Mouse (Mus musculus) embryonic facial prominence, embryonic 15.5 days (tissue): ENCODE results near the gene Olfr461. TPM values are rescaled to one million over a fixed set of nuclear protein-coding genes. Genes with fewer than 3 reads are reported as not detected.
"Not testable (repeated sequence)": the region's sequence is repeated elsewhere in the genome, so short reads cannot be mapped to it uniquely, and the experiment has no call there.

Experiments
- ATAC-seq: fragments of 200-750 bp; cut with Nextera tagmentation; 2 replicates; pipeline ENCODE4 v1.8.0; 2017; ENCODE audit warnings: low read depth, moderate TSS enrichment; ENCODE audit not compliant: insufficient number of reproducible peaks, low FRiP score, low TSS enrichment
- H3K27ac ChIP-seq: fragments of 300-500 bp; sonication (generic); replicated peaks from 2 replicates; pipeline ENCODE4 v1.5.1; 2015; ENCODE audit warnings: mild to moderate bottlenecking, inconsistent platforms
- H3K27me3 ChIP-seq: fragments of 300-500 bp; sonication (generic); 2 replicates; pipeline ENCODE4 v1.6.1; 2015; ENCODE audit warnings: inconsistent platforms
- H3K36me3 ChIP-seq: fragments of 300-500 bp; sonication (generic); 2 replicates; pipeline ENCODE4 v1.6.1; 2015; ENCODE audit warnings: mild to moderate bottlenecking, inconsistent platforms
- H3K4me1 ChIP-seq: fragments of 300-500 bp; sonication (generic); 2 replicates; pipeline ENCODE4 v1.6.1; 2015; ENCODE audit warnings: inconsistent platforms
- H3K4me2 ChIP-seq: fragments of 300-500 bp; sonication (generic); replicated peaks from 2 replicates; pipeline ENCODE4 v1.6.1; 2015; ENCODE audit warnings: mild to moderate bottlenecking, inconsistent platforms
- H3K4me3 ChIP-seq: fragments of 300-500 bp; sonication (generic); replicated peaks from 2 replicates; pipeline ENCODE4 v1.5.1; 2015; ENCODE audit warnings: mild to moderate bottlenecking, inconsistent platforms
- H3K9ac ChIP-seq: fragments of 300-500 bp; sonication (generic); 2 replicates; pipeline ENCODE4 v1.6.1; 2015; ENCODE audit warnings: inconsistent platforms
- H3K9me3 ChIP-seq: fragments of 300-500 bp; sonication (generic); replicated peaks from 2 replicates; pipeline ENCODE4 v1.6.1; 2016; ENCODE audit warnings: inconsistent platforms
- WGBS: fragments of 180-500 bp; shearing (Covaris S2); methylation state at CpG from one replicate; pipeline ENCODE4 v1.1.7; 2015; 5-methylcytosine and 5-hydroxymethylcytosine counted together
- polyA plus RNA-seq: library from polyadenylated mRNA; unstranded; fragments of >200 nt; fragmentation: Nextera tagmentation; extraction: Ambion mirVana; gene quantifications from 2 replicates; pipeline ENCODE4 v1.2.1, GENCODE M21; 2015

Olfr461 gene
- polyA plus RNA-seq: not detected in 2 replicates

- Histone ChIP-seq H3K4me3 (no peak within 1 kb of the TSS), H3K9me3 (0 out of 2 replicates have a peak, but pooled peaks cover 4% of the 10 kb centered on the region), H3K4me2 (no peak within 1 kb of the TSS), H3K27ac (no peak within 1 kb of the TSS), H3K9ac (no peak within 1 kb of the TSS), H3K27me3 (no peaks in the 10 kb centered on the region), H3K4me1 (no peaks in the 10 kb centered on the region), H3K36me3 (no peaks in the 10 kb centered on the region)
- 77% methylated on average over 2 of the region's 2 CpGs for WGBS
- ATAC-seq: no peak
These were observed at the start of gene Olfr461 for GRCm38 (mm10) chr6:40554950-40555349. TSS of gene Olfr461 (minus strand) at chr6:40555050.

- H3K4me2 ChIP-seq, H3K9me3 ChIP-seq, H3K9ac ChIP-seq, H3K36me3 ChIP-seq, H3K27ac ChIP-seq, H3K4me3 ChIP-seq, ATAC-seq, H3K4me1 ChIP-seq, H3K27me3 ChIP-seq: not testable (repeated sequence)
- WGBS: 33% methylated on average over 4 of the region's 4 CpGs
These were observed 43.7 kb upstream of the Olfr461 start for GRCm38 (mm10) chr6:40598546-40598945.

- Histone ChIP-seq H3K4me2 (no peak overlapping the region), H3K27me3 (no peaks in the 10 kb centered on the region), H3K4me1 (no peaks in the 10 kb centered on the region), H3K36me3 (no peaks in the 10 kb centered on the region), H3K9ac (no peak overlapping the region), H3K4me3 (no peak overlapping the region), H3K27ac (no peak overlapping the region), H3K9me3 (no peaks in the 10 kb centered on the region)
- 50% methylated on average over 3 of the region's 3 CpGs for WGBS
- no peak for ATAC-seq
These were observed 40.1 kb upstream of the Olfr461 start for GRCm38 (mm10) chr6:40594804-40595550.

- no peak for ATAC-seq
- H3K27ac ChIP-seq: no peak overlapping the region
- no peak overlapping the region for H3K9ac ChIP-seq
- no peaks in the 10 kb centered on the region for H3K27me3 ChIP-seq
- no peaks in the 10 kb centered on the region for H3K4me1 ChIP-seq
- H3K36me3 ChIP-seq: no peaks in the 10 kb centered on the region
- H3K9me3 ChIP-seq: no peaks in the 10 kb centered on the region
- H3K4me3 ChIP-seq: no peak overlapping the region
- WGBS: 97% methylated on average over 2 of the region's 2 CpGs
- H3K4me2 ChIP-seq: no peak overlapping the region
These were observed 33.5 kb upstream of the Olfr461 start for GRCm38 (mm10) chr6:40588346-40588745.

GRCm38 (mm10) chr6:40585645-40586044 is 30.8 kb upstream of the Olfr461 start, which contains the start of gene Clec5a:
TSS of gene Clec5a (minus strand) at chr6:40585821.
- Histone ChIP-seq H3K4me1 (no peaks in the 10 kb centered on the region), H3K27ac (no peak within 1 kb of the TSS), H3K27me3 (no peaks in the 10 kb centered on the region), H3K9me3 (no peaks in the 10 kb centered on the region), H3K4me2 (no peak within 1 kb of the TSS), H3K4me3 (no peak within 1 kb of the TSS), H3K9ac (no peak within 1 kb of the TSS), H3K36me3 (no peaks in the 10 kb centered on the region)
- WGBS: 80% methylated on average over 5 of the region's 5 CpGs
- ATAC-seq: no peak

GRCm38 (mm10) chr6:40584336-40584735 is 29.5 kb upstream of the Olfr461 start:
- Histone ChIP-seq H3K4me2 (no peak overlapping the region), H3K4me3 (no peak overlapping the region), H3K27me3 (no peaks in the 10 kb centered on the region), H3K27ac (no peak overlapping the region), H3K36me3 (no peaks in the 10 kb centered on the region), H3K4me1 (no peaks in the 10 kb centered on the region), H3K9me3 (no peaks in the 10 kb centered on the region), H3K9ac (no peak overlapping the region)
- WGBS: 72% methylated on average over 6 of the region's 6 CpGs
- ATAC-seq: no peak

GRCm38 (mm10) chr6:40576305-40576704 is 21.5 kb upstream of the Olfr461 start:
- no peak for ATAC-seq
- Histone ChIP-seq H3K4me3 (no peak overlapping the region), H3K4me1 (no peaks in the 10 kb centered on the region), H3K4me2 (no peak overlapping the region), H3K27me3 (no peaks in the 10 kb centered on the region), H3K36me3 (no peaks in the 10 kb centered on the region), H3K9ac (no peak overlapping the region), H3K27ac (no peak overlapping the region), H3K9me3 (no peaks in the 10 kb centered on the region)
- 60% methylated on average over 1 of the region's 1 CpGs for WGBS

- ATAC-seq: no peak
- H3K27ac ChIP-seq: no peak overlapping the region
- no peaks in the 10 kb centered on the region for H3K27me3 ChIP-seq
- H3K4me3 ChIP-seq: no peak overlapping the region
- 72% methylated on average over 3 of the region's 3 CpGs for WGBS
- H3K36me3 ChIP-seq: no peaks in the 10 kb centered on the region
- no peaks in the 10 kb centered on the region for H3K9me3 ChIP-seq
- H3K9ac ChIP-seq: no peak overlapping the region
- no peaks in the 10 kb centered on the region for H3K4me1 ChIP-seq
- H3K4me2 ChIP-seq: no peak overlapping the region
These were observed 18.8 kb upstream of the Olfr461 start for GRCm38 (mm10) chr6:40573618-40574017.

- H3K4me3 ChIP-seq: no peak within 1 kb of the TSS
- no peaks in the 10 kb centered on the region for H3K9me3 ChIP-seq
- no peak within 1 kb of the TSS for H3K4me2 ChIP-seq
- no peak within 1 kb of the TSS for H3K27ac ChIP-seq
- H3K9ac ChIP-seq: no peak within 1 kb of the TSS
- 87% methylated on average over 3 of the region's 3 CpGs for WGBS
- H3K27me3 ChIP-seq: no peaks in the 10 kb centered on the region
- no peak for ATAC-seq
- no peaks in the 10 kb centered on the region for H3K4me1 ChIP-seq
- H3K36me3 ChIP-seq: no peaks in the 10 kb centered on the region
These were observed 14.3 kb upstream of the Olfr461 start, which contains the start of gene Olfr460 for GRCm38 (mm10) chr6:40569187-40569586. TSS of gene Olfr460 (plus strand) at chr6:40569487.

- H3K4me1 ChIP-seq: no peaks in the 10 kb centered on the region
- no peak overlapping the region for H3K4me2 ChIP-seq
- H3K9me3 ChIP-seq: no peaks in the 10 kb centered on the region
- H3K27me3 ChIP-seq: no peaks in the 10 kb centered on the region
- no peak overlapping the region for H3K9ac ChIP-seq
- ATAC-seq: no peak
- no peak overlapping the region for H3K4me3 ChIP-seq
- H3K36me3 ChIP-seq: no peaks in the 10 kb centered on the region
- 81% methylated on average over 10 of the region's 10 CpGs for WGBS
- H3K27ac ChIP-seq: no peak overlapping the region
These were observed 10.2 kb downstream of the Olfr461 start for GRCm38 (mm10) chr6:40544690-40545089.

- H3K27me3 ChIP-seq: no peaks in the 10 kb centered on the region
- H3K27ac ChIP-seq: no peak within 1 kb of the TSS
- H3K4me1 ChIP-seq: no peaks in the 10 kb centered on the region
- H3K9ac ChIP-seq: no peak within 1 kb of the TSS
- no peak within 1 kb of the TSS for H3K4me2 ChIP-seq
- no peak within 1 kb of the TSS for H3K4me3 ChIP-seq
- no peak for ATAC-seq
- H3K36me3 ChIP-seq: no peaks in the 10 kb centered on the region
- H3K9me3 ChIP-seq: no peaks in the 10 kb centered on the region
- 71% methylated on average over 1 of the region's 1 CpGs for WGBS
These were observed 35.4 kb downstream of the Olfr461 start, which contains the start of gene Prss37 for GRCm38 (mm10) chr6:40519408-40519807. TSS of gene Prss37 (minus strand) at chr6:40519508.

GRCm38 (mm10) chr6:40493229-40493628 is 61.6 kb downstream of the Olfr461 start, which contains the start of gene Tas2r108:
TSS of gene Tas2r108 (plus strand) at chr6:40493529.
- 85% methylated on average over 3 of the region's 3 CpGs for WGBS
- no peak within 1 kb of the TSS for H3K4me2 ChIP-seq
- ATAC-seq: no peak

More at GRCm38 (mm10) chr6:40493229-40493628, 61.6 kb downstream of the Olfr461 start, which contains the start of gene Tas2r108:
- no peaks in the 10 kb centered on the region for H3K27me3 ChIP-seq
- H3K4me3 ChIP-seq: no peak within 1 kb of the TSS
- H3K9ac ChIP-seq: no peak within 1 kb of the TSS
- H3K4me1 ChIP-seq: no peaks in the 10 kb centered on the region
- H3K27ac ChIP-seq: no peak within 1 kb of the TSS
- no peaks in the 10 kb centered on the region for H3K36me3 ChIP-seq
- no peaks in the 10 kb centered on the region for H3K9me3 ChIP-seq
